Mouse (Mus musculus): ENCODE measurements around the gene Mtmr12.
"Not testable (repeated sequence)": the region's sequence is repeated elsewhere in the genome, so short reads cannot be mapped to it uniquely, and the experiment has no call there.

Mtmr12 gene

DNA sequence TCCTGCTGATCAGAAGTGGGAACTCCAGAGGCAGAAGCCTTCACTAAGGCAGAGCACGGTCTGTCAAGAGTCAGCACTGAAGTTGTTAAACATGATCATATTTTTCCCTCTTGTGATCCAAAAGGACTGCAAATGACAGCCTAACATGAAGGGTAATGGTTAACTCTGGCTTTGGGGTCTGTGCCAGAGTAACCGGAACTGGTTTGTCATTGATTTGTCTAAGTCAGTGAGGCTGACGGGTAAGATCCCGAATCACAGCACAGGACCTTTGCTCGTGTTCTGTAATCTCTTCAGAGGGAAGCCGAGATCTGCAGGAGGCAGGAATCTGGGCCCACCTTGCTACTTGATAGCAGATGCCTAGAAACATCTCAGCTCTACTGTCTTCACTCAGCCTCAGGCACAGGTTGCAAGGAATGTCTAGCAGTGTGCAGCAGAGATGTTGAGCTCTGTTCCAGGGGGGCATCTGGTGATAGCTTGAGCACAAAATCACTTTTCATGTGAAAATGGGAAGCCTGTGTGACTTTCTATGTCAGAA, 2.8 kb downstream of the Mtmr12 start:
- in situ Hi-C loops (cut with MboI, MseI) = loop anchor here in 1 of 2 experiments (5.0 kb wide), 1 partner anchor 35 kb away; no protein-coding TSS in a partner anchor

DNA sequence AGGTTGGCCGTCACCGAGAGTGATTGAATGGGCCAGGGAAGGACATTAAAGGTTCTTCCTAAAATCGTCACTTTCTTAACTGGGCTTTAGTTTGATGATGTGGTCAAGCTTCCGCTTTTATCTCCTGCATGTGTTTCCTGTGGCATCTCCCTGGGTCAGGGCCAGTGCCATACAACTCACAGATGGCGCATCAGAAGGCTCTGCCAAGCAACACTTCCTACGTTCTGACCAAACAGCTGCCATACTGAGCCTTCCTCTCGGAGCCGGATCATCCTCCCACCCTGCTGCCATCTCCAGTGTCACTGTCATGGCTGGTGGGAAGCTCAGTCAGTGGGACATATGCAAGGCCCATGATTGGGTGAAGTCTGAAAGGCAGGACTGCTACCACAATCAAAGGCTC, 6.7 kb downstream of the Mtmr12 start:
- in situ Hi-C loops (cut with MboI, MseI) = no loop called here

DNA sequence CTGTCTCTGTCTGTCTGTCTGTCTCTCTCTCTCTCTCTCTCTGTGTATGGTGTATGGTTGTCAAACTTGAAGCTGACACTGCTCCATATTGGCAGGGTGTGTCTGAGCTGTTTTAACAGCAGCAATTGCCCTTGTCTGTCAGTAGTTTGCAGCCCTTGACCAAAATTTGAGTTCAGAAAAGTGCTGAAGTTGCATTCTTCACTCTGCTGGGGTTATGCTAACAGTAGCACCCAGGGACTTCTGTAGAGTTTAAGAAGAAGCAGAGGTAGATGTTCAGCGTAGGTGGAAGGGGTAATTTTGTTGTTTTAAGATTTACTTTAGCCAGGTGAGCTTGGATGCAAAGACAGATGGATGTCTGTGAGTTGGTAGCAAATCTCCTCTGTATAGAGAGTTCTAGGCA, 7.4 kb downstream of the Mtmr12 start:
- in situ Hi-C loops (cut with MboI, MseI) = no loop called here

DNA sequence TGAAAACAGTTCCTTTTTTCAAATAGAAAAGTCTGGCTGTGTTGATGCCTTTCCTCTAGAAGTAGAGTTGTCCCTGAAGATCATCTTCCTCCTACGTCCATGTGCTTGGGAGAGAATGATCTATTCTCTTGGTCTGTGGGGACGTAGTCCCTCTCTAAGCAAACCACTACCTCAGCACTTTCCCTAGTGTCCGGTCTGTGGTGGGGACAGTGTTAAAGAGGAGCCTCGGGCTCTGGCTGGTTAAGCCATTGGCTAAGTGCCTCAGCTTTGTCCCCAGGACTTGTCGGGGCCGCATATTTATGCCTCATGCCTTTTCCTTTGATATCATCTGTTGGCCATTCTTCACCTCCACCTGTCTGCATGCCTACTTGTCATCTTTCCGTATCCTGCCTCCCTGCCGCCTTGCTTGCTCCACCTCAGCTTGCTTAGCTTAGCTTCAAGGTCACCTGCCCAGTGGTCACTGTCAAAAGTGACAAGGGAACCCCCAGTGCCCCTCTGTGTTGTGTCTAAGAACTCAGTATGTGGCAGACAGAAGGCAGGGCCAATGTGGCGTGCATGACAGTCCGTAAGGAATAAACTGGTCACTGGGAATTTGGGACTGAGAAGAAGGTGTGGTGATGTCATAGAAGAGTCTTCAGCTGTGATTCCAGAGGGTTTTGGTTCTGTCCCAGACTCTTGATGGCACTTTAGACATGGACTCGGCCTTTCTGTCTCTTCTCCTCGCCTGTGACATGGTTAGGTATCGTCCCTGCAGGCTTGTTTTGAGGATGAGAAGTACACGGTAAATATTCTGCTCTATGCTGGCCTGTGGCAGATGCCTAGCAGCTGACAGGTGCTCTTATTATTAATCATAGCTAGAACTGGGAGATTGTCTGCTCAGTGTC, 9.9 kb downstream of the Mtmr12 start:
- in situ Hi-C loops (cut with MboI, MseI) = no loop called here

DNA sequence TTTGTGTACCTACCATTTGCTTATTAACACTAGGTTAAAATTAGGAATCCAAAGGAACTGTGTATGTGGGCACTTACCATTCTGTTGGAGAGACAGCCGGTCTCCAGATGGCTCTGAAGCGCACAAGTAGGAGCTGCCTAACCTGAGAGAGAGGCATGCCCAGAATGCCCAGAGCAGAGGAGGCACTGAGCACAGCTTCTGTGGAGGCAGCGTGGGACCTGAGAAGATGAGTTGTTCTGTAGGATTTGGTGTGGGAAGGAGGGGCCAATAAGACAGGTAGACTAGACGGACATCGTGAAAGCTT, 10.5 kb downstream of the Mtmr12 start:
- in situ Hi-C loops (cut with MboI, MseI) = no loop called here

DNA sequence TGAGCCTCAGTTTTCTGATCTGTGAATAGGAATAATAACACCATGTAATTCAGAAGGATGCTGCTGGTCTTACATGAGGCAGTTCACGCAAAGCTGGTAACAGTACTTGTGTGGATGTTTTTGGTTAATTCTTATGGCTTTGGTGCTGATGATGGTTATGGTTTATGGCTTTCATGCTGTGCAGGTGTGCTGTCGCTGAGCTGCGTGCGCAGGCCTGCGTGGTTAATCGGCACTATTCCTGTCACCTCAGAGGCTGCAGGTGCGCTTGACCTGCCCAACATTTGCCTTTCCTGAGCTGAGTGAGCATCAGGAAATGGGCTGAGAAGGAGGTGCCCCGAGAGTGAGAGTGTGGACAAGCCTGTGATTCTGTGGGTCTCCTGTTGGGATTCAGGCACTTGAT, 11.3 kb downstream of the Mtmr12 start:
- in situ Hi-C loops (cut with MboI, MseI) = no loop called here

DNA sequence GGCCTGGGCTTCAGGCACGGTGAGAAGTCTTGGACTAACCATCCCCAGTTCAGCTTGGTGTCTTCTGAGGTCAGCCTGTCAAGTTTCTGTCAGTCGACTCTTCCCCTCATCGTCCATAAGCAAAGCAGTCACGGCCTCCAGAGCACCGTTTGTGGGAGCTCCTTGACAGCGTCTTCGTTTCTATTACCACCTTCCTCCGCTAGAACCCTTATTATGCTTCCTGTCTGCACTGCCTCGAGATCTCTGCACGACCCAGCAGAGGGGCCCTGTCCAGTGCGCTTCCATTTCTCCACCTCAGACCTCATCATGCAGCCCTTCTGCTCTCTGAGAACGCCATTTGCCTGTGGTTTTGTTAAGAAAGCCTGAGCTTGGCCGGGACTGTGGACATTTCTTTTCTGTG, 12.0 kb downstream of the Mtmr12 start:
- in situ Hi-C loops (cut with MboI, MseI) = no loop called here

DNA sequence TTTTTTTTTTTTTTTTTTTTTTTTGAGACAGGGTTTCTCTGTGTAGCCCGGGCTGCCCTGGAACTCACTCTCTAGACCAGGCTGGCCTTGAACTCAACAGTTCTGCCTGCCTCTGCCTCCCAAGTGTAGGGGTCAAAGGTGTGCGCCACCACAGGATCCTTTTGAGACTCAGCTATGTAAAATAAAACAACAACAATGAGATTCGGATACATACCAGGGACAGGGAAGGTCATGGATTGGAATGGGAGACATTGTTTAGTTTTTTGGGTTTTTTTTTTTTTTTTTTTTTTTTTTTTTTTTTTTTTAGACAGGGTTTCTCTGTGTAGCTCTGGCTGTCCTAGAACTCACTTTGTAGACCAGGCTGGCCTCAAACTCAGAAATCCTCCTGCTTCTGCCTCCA, 12.5 kb downstream of the Mtmr12 start:
- in situ Hi-C loops (cut with MboI, MseI) = not testable (repeated sequence)

DNA sequence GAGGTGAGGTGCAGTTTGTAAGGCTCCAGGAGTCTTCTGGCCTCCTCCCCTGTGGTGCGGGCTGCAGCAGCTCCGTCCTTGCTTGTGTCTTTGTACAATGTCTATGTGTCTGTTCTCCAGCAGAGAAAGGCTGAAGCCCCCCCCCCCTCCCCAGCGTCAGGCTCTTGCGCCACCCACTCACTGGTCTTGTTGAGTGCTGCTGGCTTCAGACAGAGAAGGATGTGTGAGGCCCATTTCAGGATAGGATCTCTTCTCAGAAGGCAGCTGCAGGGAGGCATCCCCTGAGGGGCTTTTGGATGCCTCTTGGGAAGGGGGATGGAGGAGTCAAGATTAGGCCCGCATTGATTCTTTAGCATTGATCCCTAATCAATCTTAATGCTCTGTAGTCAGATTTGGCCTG, 13.0 kb downstream of the Mtmr12 start:
- in situ Hi-C loops (cut with MboI, MseI) = no loop called here

DNA sequence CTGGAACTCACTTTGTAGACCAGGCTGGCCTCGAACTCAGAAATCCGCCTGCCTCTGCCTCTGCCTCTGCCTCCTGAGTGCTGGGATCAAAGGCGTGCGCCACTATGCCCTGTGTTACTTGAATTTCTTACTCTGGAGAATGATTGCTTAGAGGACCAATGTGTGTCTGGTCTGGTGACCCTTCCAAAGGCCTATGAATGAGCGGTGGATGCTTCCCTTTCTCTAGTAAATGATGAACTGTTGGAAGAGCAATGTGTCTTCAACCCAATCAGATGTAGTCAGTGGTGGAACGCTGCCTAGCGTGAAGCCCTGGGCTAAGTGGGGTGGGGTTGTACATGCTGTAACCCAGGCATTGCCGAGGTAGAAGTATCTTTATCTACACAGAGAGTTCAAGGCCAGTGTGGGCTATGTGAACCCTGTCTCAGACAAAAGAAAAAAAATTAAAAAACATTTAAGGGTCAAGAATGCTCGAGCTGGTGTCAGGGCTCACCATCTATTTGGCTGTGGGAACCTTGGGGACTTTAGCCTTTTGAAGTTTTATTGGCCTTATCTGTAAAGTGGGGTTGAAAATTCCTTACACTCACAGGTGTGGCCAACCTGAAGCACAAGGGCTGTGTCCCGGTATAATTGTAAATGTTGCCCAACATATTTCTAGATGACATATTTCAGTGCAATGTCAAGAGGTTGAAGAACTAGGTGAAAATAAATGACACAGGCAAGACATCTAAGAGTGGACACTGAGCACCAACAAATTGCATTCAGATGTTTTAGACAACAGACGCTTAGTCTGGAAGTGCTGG, 14.0 kb downstream of the Mtmr12 start:
- in situ Hi-C loops (cut with MboI, MseI) = no loop called here

DNA sequence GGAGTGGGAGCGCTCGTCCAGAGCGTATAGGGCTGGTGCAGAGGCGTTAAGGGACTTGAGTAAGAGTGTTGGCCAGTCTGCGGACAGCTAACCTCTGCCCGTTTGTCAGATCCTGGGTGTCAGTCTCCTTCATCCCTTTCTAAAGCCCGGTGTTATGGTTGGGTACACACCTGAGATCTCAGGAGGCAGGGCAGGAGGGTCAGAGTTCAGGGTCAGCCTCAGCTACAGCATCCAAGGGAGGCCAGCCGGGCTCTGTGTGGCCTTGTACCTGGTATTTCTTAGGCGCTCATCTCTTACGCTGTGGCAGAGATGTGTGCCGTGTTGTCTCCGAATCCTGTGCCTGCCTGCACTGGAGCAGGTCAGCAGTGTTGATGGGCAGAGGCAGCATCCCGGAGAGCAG, 16.3 kb downstream of the Mtmr12 start:
- in situ Hi-C loops (cut with MboI, MseI) = loop anchor here in 1 of 2 experiments (10.0 kb wide), 1 partner anchor 1126 kb away; no protein-coding TSS in a partner anchor

DNA sequence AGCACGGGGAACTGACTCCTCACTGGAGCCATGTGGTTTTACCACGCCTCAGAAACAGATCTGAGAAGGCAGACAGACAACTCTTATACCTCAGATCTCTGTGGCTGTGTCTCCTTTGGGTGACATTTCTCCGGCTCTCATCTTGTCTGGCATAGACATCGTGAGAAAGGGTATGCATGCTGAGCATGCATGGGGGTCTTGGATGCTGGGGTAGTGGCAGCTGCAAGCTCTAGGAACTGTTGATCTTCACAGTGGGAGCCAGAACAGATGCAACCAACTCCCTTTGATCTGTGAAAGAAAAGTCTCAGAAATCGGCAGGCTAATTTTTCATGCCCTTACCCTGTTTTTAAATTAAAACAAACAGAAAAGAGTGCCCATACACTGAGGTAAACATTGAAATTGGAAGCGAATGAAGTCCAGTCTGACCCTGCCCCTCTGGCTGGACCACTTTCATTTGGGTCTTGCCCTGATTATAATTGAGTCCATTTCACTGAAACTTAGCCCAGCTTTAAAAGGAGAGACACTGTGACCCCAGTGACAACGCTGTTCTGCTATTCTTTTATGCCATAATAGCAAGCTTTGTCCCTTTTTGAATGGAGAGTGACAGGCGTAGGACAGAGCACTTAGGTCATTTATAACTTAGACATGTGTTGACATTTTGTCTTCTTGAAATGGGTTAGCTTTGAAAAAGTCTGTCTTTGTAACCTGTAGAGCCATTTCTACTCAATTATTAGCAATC, 17.9 kb downstream of the Mtmr12 start:
- in situ Hi-C loops (cut with MboI, MseI) = loop anchor here in 1 of 2 experiments (10.0 kb wide), 1 partner anchor 1128 kb away; no protein-coding TSS in a partner anchor

DNA sequence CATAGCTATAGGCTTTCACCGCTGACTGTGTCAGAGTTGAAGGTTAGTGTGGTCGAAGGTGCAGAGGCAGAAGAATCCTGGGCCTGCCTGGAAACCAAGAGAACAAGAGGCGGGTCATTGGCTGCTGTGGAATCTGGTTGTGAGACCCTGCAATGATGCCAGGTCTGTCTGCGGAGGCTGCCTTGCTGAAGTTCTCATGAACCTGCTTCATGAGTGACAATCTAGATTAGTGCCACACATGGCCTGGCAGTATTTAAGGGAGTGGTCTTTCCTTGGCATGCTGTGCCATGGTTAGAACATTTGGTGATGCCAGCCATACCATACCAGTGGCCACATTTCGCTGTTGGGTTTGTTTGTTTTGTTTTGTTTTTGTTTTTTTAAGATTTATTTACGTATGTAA, 18.6 kb downstream of the Mtmr12 start:
- in situ Hi-C loops (cut with MboI, MseI) = loop anchor here in 1 of 2 experiments (10.0 kb wide), 1 partner anchor 1129 kb away; no protein-coding TSS in a partner anchor

DNA sequence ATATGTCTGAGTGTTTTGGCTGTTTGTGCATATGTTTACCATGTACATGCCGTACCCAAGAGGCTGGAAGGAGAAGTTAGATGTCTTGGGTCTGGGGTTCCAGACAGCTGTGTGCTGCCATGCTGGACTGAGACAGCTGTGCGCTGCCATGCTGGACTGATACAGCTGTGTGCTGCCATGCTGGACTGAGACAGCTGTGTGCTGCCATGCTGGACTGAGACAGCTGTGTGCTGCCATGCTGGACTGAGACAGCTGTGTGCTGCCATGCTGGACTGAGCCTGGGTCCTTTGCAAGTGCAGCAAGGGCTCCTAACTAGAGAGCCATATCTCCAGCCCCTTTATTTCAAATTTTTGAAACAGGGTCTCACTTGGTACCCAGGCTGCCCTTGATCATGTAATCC, 19.4 kb downstream of the Mtmr12 start:
- in situ Hi-C loops (cut with MboI, MseI) = loop anchor here in 1 of 2 experiments (10.0 kb wide), 1 partner anchor 1129 kb away; no protein-coding TSS in a partner anchor

DNA sequence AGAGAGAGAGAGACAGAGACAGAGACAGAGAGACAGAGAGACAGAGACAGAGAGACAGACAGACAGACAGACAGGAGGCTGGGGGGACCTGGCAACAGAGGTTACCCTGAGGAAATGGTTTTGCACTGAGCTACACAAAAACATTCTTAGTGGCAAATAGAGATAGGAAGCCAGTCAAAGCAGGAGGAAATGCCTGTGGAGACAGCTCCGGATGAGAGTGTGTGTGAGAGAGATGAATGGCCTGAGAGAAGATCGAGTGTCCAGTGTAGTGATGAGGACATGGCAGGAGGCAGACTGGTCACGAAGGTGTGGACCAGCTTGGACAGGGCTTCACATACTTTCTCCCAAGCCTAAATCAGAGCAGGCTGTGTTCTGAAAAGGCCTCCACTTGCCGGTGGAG, 20.2 kb downstream of the Mtmr12 start:
- in situ Hi-C loops (cut with MboI, MseI) = loop anchor here in 1 of 2 experiments (10.0 kb wide), 1 partner anchor 1130 kb away; no protein-coding TSS in a partner anchor

DNA sequence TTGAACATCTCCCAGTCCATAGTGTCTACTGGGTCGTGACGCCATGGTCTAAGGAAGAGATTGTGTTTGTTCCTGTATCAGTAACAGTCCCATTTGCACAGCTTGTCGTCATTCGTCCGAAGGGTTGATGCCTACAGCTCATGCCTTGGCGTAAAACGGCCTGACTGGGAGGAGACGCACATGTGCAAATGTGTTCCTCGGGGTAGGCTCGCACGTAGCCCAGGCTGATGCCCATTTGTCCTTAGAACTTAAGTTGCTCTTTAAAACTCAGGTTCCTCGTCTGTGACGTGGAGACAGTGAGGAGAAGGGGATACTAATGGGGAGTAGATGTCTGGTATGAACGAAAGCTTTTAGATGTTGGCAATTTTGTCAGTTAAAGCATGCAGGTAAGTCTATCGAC, 22.1 kb downstream of the Mtmr12 start:
- in situ Hi-C loops (cut with MboI, MseI) = loop anchor here in 1 of 2 experiments (10.0 kb wide), 1 partner anchor 1132 kb away; no protein-coding TSS in a partner anchor

DNA sequence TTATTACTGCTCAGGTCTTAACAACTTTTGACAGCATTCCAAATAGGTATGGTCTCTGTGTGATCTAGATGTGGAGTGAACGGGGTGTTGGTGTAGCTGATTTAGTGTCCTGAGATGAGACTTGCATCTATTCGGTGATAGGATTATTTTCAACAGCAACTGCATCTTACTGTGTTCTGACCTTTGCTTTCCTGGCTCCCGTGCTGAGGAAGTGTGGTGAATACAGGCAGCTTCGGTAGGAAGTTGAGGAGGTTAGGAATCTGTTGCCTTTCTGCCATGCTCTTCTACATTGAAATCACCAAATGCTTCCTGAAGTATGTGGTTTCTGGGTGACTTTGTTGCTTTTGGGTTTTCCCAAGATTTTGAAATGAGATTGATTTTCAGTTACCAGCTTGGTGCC, 22.5 kb downstream of the Mtmr12 start:
- in situ Hi-C loops (cut with MboI, MseI) = loop anchor here in 1 of 2 experiments (10.0 kb wide), 1 partner anchor 1133 kb away; no protein-coding TSS in a partner anchor

DNA sequence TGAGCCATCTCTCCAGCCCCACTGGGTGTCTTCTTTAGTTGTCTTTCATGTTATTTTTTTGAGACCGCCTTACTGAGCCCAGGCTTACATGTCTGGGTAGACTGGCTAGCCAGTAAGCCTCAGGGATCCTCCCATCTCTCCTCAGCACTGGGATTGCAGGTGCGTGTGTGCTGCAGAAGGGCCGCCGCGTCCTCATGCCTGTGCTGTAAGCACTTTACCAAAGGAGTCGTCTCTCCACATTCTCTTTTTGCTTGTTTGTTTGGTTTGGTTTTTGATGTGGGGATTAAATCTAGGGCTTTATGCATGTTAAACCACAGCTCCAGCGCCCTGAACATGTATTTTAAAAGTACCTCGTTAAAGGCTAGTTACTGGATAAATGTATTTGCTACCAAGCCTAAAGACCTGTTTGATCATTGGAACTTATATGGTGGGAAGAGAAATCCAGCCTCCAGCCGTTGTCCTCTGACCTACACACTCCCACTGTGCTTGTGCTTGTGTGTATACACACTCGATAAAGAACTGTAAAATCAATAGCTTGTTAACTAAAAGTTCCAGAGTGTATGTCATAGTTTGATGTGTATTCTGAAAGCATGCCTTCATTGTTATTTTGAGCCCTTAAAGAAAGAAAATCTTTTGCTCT, 24.9 kb downstream of the Mtmr12 start:
- in situ Hi-C loops (cut with MboI, MseI) = loop anchor here in 1 of 2 experiments (10.0 kb wide), 1 partner anchor 1135 kb away; no protein-coding TSS in a partner anchor

DNA sequence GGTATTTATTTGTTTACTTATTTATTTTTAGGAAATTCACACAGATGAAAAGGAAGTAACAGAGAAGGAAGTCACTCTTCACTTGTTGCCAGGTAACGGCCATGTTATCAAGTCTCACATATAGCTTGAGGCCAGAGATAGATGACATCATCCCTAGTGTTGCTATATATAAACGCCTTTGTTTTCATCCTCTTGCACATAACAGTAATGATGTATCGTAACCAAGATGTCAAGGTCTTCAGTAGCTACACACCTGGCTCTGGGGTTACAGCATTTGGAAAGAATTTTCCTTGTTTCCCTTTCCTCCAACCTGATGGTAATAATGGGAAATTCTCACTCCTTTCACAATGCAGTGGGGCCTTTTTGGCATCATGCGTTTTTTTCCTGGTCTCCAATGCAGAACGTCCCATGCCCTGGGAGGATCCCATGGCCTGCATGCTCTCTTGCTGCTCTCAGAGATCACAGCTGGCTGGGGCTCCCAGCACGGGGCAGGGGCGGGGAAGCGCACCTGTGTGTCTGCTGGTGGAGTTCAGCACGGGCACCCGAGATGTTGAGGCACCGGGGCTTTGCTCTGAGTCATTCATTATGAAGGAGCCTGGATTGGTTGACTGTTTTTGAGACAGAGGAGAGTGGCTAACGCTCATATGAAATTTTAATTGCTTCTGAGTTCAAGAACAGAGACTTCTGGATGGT, 25.6 kb downstream of the Mtmr12 start:
- in situ Hi-C loops (cut with MboI, MseI) = no loop called here

DNA sequence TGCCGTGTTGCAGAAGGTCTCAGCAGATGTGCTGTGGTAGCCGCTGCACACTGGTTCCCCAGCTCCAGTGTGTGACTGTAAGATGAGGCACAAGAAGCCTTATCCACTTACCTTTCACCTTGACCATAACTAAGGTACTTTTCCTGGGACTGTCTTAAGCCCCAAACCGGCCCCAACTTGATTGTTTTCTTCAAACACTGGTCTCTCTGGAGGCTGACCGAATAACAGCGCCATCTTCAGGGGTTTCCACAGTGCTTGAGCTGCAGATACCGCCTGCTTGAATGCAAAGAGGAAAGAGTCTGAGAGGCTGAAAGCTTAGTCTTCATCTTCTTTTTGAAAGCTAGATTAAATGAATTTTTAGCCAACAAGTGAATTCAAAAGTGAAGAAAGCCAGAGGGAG, 26.6 kb downstream of the Mtmr12 start:
- in situ Hi-C loops (cut with MboI, MseI) = no loop called here

Data from T-helper 17 cell (primary cell).